Mouse (Mus musculus) c-Kit-positive CD71-positive TER-119-positive erythroid progenitor cells, embryonic 14.5 days (primary cell): Measurements from ENCODE around the gene Mecom.

Experiments
- DNase-seq: peaks from one replicate; pipeline ENCODE4 v3.0.0-alpha.2; 2013; ENCODE audit warnings: low spot score

Mecom gene

DNA sequence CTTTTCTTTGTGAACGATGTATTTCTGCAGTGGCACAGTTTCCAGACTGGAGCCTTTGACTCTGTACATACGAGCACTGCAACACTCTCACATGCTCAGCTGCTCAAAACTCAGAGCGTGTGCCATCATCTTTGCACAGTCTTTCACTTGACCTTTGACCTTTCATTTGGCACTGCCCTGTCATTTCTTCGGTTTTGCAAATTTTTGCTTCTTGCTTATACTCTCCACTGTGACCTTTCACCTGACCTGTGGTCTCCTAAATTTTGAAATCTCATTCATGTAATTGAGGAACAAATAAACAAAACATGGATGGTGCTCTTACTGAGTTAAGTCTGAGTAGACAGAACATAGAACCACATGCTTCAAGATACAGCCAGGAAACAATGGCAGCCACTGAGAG lies 446.7 kb downstream of the Mecom start:
- DNase-seq, result no peak

DNA sequence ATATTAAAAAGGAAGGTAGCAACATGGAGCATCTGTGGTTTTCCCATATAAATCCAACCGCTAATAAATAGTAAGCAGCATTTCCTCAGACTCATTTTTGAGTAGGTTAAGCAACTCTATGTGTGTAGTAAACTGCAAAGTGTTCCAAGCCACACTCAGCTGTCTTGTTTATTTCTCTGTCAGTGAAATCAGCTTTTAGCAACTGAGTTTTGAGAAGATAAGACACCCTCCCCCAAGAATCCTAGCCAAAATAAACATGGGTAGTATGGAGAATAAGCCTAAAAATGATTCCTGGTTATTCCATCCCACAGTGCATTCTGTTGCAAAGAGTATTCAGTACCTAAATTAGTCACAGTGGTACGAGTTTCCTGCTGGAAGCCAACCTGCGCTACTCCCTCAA lies 450.1 kb downstream of the Mecom start:
- DNase-seq, result no peak

DNA sequence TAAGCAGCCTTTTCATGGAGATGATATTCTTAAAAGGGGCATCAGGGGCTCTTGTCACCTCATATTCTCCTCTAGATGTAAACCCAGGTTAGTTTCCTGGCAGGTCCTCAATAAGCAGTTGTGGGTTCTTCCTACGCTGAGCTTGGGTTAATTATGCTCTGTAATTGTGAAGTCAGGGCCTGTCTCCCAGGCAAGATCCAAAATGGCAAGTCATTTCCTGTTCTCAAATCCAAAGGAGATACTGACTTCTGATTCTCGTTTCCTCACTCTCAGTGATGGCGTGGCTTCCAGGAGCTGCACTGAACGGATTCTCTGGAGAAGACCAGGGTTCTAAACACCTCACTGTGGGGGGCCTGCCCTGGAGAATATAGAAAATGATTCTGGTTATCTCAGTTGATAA lies 450.7 kb downstream of the Mecom start:
- no peak for DNase-seq

DNA sequence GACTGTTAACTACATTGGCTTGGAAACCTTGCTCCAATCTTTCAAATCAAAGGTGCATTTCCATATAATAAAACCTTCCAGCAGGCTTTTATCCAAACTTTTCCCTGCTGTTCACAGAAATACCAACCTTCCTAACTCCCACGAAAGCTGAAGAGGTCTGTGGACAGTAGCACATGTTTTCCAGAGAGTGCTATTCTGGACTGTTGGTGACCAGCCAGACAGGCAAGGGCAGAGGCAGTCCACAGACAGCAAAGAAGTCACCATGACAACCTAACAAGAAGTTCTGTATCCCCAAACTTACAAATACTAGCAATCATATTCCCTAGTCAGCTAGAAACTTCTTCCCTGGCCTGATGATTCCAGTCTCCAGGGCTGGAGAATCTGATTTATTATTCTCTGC lies 454.8 kb downstream of the Mecom start:
- no peak for DNase-seq

DNA sequence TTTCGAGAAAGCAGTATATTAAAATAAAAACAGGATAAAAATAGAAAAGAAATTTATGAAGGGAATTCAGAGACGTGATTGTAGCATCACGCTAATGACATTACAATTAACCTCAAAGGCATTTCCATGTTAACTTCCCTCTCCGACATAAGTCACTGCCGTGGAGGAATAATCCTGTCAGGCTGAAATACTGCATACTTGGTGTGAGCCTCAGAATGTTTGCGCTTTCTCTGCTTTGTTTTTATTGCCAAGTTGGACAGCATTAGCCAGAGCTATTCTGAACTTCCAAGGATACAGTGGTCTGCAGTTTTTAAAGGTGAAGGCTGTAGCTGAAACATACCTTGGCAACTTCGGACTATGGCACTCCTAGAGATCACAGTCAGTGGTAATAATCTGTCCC lies 455.3 kb downstream of the Mecom start:
- no peak for DNase-seq

DNA sequence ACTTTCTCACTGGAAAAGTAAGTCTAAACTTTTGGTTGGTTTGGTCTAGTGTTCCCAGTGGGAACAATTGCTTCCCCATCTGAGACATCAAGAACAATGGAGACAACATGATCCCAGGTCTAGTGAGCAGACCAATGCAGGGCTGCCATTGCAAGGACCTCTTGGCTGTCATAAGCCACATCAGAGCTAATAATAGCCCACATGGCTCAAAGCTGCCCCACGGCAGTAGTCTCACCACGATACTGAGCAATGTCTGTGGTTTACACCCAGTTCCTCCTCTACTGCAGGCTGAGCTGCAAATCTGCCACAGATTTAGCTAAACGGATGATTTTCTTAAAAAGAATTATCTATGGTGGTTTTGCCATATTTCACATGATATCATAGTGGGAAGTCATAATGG lies 455.9 kb downstream of the Mecom start:
- no peak for DNase-seq

DNA sequence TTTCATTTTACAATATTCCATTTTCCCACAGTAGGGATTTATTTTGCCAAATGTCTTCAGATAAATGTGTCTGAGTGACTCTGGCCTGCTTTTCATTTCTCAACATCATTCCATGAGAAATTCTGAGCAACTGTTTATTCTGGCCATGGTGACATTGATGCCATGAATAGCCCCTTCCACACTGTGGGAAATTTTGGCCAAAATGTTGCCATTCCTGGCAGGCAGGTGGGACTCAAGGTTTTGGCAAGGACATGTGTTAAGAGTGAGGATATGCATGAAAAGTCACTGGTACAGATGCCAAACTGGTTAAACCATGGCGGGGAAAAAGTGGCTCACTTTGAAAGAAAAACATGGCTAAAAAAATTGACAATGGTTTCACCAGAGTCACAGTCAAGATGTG lies 456.4 kb downstream of the Mecom start:
- no peak for DNase-seq

DNA sequence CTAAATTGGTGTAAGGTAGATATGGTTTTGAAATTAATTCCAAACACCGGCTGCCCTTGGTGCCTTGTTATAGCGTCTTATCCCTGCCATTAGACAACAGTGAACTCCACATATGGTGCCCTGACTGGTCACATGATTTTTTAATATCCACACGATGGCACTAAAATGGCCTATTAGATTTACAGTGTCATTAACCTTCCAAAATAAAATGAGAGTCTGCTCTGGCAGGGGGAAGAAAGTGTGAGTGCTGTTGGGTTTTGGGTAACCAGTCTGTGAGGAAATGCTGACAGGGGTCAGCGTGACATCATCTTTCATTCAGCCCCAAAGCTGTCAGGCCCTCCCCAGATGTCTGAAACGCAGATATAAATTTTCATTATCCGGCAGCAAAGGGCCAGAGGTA lies 461.7 kb downstream of the Mecom start:
- no peak for DNase-seq

DNA sequence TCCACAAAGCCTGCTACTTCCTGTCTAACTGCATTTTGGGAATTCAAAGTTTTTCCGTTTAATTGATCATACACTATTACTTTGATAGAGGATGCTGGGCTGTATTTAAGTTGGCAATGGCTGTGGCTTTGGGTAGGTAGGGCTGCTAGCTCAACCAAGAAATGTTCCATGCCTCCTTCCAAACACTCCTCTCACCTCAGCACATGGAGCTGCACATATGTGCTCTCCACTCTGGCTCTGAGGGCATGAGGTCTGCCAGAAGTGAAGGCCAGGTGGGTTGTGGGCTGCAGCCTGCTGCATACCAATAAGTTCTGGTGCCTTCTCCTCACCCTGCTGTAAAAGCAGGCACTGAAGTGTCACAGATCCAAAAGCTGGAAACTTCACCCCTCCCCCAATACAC lies 464.0 kb downstream of the Mecom start:
- DNase-seq, result no peak

DNA sequence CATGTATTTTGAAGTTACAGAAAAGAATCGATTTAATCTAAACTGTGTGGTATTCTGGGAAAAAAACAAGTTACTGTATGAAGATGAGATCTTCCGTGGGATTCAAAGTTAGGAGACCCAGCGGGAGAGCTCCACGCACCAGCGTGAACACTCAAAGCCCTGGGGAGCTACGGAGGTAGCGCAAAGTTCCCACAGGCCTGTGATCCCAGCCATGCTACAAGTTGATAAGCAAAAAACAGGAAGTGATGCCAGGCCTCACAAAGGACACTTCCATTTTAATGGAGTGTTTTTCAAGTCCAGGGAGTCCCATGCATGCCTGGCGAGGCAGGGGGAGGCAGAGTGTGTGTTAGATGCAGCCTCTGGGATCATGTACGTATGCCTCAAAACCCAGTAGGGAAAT lies 464.5 kb downstream of the Mecom start:
- DNase-seq, result no peak

DNA sequence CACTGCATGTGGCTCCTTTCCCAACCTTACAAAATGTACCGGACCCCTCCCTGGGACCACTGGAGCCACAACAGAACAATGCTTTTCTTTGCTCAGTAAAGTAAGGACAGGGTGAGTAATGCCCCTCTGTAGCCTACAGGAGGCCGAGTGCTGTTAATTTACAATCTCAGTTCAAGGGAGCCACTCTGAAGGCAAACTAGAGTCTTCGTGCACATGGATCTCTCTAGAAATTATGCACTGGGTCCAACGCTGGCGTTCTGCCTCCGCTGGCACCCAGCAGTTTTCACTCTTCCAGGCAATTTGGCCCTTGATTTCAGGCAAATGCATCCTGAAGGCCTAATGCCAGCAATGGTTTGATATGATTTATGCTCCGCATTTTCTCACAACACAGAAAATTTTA lies 467.0 kb downstream of the Mecom start:
- no peak for DNase-seq

DNA sequence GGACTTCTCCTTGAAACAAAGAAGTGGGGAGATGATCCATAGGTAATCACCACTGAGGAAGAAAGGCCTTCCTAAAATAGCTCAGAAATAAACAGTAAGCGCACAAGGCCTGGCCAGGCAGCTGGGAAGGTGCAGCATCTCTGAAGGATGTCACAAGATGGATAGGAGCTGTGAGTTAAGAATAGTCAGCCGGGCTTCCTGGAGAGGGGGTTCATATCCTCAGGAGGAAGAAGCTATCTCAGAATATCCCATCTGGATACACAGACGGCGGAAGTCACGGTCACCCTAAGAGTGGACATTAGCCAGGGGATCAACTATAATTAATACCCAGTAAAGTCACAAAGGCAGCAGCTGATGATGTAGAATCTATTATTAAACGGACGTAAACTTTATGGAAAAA lies 471.3 kb downstream of the Mecom start:
- DNase-seq, result no peak

DNA sequence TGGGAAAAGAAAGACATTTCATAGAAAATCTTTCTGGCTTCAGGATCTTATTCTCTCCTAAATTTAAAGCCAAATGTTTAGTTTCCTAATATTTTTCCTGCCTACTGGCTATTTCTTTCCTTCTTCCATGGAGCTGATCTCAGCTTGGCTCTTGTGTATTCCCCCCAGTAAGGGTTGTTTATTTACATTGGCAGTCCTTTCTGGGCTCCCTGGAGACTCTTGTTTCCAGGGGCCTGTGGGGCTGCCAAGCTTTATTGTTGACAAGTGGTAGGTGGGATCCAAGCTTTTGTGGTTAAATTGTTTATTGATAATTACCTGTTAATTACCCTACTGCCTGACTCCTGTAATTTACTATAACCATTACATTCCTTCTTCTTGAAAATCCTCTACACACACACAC lies 476.5 kb downstream of the Mecom start:
- DNase-seq, result no peak

DNA sequence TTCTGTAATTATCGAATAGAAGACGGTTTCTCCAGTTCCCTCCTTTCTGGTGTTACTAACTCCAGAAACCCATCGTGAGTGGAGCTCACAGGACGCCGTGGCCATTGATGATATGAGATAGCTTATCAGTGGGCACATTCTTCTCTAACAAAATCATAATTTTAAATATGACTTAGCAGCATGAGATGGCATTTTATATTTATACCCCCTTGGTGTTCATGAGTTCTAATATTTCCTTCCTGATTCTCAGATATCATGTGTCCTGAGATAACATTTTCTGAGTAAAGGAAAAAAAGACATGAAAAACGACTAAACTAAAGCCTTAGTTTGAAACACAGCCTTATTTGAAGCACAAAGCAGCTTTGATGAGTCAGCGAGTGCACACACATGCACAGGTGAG lies 481.3 kb downstream of the Mecom start:
- no peak for DNase-seq

DNA sequence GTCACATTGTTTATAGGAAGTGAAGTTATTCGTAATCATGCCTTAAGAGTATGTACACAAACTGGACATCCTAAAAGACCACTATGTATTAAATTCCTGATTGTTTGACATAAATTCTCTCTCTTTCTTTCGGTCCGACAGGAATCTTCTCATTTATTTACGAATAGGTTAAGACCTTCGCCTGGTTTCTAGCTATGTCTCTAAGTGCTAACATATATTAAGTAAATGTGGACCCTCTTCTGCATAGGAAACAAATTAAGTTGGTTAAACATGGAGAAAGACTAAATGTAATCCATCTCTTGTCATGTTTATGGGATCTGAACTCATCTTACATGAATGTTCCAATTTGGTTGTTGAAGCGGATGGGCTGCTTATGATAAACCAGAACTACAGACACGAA lies 487.8 kb downstream of the Mecom start:
- DNase-seq, result no peak

DNA sequence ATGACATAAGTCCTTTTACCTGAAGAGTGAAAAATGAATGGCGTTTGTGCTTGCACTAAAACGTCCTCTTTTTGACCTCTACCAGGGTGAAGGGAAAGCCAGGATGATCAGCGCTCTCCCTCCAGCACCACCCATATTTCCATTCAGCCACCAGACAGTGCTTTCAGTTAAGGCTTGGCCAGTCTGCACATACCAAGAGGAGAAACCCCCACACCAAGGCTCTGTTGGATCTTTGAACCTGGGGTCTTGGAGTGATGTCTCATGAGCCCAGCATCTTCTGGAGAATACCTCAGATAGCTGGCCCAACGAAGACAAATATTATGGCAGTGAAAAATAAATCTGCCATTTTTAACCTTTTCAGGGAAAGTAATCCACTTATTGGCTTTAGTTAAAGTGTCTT lies 488.2 kb downstream of the Mecom start:
- no peak for DNase-seq

DNA sequence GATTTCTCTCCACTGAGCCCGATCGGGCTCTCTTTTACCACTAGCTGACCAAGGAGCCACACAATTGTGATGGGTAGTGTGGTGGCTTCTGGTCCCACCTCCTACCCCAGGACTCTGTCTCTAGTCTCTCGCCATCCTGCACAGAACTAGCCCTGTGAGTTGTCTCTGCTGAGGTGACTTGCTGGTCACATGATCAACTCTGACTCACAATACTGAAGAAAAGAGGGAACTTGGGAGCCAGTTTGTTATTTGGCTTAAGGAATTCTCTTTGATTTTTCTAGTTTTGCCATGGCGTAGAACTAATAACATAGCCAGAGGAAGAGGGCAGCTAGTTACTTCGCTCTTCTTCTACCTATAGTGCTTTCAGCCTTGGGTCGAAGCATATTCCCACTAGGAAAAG lies 496.5 kb downstream of the Mecom start:
- no peak for DNase-seq

DNA sequence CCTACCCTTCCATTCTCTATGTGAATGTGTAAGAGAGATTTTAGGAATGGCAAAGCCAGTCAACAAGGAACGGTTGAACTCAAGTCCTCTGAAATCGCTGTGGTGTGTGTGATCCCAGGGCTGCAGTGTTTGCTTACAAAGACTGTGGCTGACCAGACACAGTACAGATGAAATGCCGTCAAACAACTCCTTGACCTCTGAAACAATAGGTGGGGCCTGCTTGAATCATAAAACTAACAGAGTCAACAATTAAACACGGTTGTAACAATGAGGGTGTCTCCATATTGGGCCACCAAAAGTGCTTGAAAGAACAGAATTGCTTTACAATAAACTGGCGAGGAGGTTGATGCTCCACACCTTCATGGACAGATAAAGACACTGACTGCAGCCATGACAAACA lies 497.0 kb downstream of the Mecom start:
- no peak for DNase-seq

DNA sequence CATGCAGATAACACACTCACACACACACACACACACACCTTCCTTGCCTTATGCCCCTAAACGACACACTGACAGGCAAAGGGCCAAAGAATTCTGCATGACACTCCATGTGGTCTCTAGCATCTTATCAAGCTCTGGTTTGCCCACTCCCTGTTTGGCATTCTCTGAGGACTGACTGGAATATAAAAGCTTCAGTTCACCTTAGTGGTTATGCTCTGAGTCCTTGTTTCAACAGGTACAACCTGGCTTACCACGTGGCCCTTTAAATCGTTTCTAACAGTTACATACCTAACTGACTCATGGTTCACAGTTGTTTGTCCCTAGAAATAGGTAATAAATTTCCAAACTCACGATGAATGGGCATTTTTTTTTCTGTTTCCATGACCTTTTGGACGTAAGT lies 499.0 kb downstream of the Mecom start:
- DNase-seq, result no peak

DNA sequence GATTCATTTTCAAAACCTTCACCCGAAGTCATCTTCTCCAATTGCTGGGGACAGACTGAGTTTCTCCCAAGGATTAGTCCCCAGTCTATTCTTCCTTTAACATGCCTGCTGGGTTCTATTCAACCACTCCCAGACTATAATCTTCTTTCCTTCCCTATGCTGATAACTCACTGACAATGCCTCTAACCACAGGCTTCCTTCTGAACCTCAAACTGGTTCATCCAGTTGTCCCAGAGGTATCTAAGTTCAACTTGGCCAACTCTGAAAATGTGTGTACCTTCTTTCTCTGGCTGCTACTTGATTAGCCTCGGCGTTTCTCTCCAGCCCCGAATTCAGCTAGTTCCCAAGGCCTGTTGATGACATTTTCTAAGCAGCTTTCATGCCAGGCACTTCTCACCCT lies 499.7 kb downstream of the Mecom start:
- DNase-seq, result no peak

DNA sequence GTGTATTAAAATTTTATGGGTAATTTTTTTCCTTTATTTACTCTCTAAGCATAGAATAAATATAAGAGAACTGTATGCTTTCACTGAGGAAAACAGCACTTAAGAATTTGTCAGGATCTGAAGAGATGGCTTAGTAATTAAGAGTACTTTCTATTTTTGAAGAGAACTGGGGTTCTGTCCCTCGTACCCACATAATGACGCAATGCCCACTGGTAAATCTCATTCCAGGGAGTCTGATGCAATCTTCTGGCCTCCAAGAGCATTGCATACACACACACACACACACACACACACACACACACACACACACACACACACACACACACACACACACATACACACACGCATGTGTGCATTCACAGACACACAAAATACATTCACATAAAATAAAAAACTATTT lies 504.3 kb downstream of the Mecom start:
- DNase-seq, result no peak

DNA sequence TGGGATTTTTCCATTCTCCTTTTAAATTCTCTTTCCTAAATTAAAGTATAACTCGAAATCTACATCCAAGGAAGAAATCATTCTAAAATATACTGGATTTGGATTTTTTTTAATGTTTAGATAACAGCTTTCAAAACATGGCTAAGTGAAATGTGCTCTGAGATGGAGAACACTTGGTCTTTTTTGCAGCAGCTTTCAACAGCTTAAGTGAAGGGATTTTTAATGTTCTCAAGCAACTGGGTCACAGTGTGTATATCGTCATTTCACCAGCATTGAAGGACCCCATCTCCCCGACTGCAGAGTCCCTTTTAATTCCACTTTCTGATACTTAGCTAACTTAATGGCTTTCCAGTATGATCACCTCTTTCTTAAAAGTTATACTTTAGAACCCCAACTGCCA lies 509.3 kb downstream of the Mecom start:
- no peak for DNase-seq

DNA sequence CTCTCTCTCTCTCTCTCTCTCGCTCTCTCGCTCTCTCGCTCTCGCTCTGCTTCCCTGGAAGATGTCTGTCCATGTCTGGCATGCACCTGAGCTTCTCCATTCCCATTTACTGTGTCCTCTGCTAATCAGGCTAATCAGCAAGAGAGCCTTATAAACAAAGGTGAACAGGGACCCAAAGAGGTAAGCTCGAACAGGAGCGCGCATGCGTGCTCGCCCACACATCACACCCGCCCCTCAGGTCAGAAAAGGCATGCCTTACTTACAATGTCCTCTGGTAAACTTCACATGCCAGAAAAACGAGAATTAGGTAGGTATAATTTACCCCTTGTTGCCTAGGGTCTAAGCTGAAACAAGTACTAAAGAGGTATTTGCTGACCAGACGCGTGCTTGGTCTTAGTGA lies 527.8 kb downstream of the Mecom start:
- no peak for DNase-seq

DNA sequence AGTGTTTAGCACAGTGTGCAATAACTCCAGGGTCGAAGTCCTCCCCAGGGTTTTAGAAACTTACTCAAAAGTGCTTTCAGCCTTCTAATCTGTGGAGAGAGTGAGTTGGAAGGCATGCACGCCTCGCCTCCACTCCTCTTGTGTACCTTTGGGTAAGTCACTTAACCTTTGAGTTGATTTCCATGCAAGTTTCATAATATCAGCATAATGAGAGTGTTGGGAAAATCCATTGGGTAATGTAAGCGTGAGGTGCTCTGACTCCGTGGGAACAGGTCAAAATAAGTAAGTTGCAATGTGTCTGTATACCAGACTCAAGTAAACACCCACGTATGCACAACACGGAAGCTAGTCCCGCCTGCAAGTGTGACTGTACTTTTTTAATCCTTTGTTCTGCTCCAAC lies 528.4 kb downstream of the Mecom start:
- no peak for DNase-seq

DNA sequence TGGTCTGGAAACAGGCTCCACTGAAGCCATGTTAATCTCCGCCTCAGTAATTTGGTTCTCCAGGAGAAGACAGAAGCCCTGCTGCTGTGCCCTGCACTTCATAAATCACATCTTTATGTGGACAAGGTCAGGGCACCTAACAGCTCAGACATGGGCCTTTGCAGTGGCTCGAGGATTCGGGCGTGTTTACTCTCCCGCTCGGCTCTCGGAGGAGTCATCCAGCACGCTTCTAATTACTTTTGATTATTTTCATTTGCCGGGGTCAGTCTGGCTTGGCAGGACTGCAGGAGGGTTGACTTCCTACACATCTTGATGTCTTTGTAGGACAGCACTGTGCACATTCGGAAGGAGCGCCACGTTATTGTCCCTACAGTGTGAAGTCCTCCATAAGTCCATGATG lies 529.6 kb downstream of the Mecom start:
- no peak for DNase-seq

DNA sequence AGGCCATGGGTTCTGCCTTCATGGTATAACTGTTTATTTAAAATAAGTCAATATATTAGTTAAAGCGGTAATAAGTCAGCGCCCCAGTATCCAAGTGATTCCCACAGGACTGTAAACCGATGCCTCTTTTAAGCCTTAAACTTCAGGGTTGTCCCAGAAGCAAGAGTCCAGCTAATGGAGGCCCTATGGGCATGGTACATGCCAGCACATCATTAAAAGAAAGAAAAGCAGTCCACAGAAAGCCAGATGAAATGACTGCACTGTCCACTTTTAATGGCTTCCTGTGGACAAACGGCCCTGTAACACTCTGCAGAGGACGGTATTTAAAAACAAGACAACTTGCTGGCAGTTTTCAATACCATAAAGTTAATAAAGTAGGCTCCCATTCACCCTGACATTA lies 531.0 kb downstream of the Mecom start:
- no peak for DNase-seq
